Mouse (Mus musculus) spleen, adult 2 months (tissue): ENCODE results near the gene Mroh8.

Experiments used
- CTCF ChIP-seq: fragments of 200-500 bp; IDR thresholded peaks from 2 replicates; pipeline ENCODE4 v1.5.1; 2011; ENCODE audit warnings: mild to moderate bottlenecking, inconsistent platforms; ENCODE audit not compliant: insufficient read depth, insufficient read length, insufficient replicate concordance; ENCODE audit errors: extremely low read depth
- POLR2A ChIP-seq: fragments of 200-500 bp; IDR thresholded peaks from 2 replicates; pipeline ENCODE4 v1.6.1; 2011; ENCODE audit warnings: low read depth, low read length, inconsistent platforms

DNA sequence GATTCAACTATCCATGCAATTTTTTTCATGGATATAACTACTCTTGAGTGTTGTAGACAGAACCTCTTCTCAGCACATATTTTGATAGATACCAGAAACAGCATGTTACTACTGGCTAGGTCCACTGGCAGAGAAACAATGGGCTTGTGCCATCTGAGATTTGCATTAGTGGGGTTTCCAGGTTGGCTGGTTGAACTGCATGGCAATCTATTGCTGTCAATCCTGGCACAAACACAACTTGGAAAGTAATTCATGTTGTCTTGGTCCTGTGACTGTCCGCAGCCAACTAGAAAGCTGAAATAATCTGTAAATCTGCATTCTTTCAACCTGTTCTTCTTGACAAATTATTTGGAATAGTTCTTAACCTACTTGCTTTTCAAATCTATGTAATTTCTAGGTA, 16.2 kb downstream of the Mroh8 start:
- TF ChIP-seq POLR2A = no peak
- no peak for TF ChIP-seq CTCF
